Mouse (Mus musculus) right cerebral cortex, postnatal 10 days (tissue): ENCODE measurements around the gene Gm10959.
"Not testable (repeated sequence)": the region's sequence is repeated elsewhere in the genome, so short reads cannot be mapped to it uniquely, and the experiment has no call there.

Experiments
- DNase-seq, 2 experiments: peaks; one replicate each; pipeline ENCODE4 v3.0.0; 2021; ENCODE audit warnings: low spot score in 2 of 2

Gm10959 gene

GRCm38 (mm10) chr3:122919260-122919659 lies at the start of gene Gm10959:
Gene Gm10959 (minus strand): TSS chr3:122919360.
- no peak for DNase-seq

- DNase-seq = no peak
These were observed 49.2 kb upstream of the Gm10959 start for GRCm38 (mm10) chr3:122968391-122968790.

DNA sequence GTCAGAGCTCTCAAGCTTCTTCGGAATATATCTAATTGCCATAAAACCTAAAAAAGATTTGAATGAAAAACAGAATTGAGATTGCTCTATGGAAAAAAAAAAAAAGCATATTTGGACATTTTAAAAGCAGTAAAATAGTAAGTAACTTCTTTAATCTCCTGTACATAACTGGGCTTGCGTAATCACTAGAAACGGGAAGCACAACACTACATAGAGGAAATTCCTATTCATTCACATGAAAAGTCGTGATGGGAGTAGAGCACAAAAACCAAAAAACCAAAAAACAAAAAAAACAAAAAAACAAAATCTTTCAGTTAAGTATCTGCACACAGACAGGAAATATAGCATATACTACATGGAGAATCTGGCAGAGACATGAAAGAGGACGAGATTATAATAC lies 45.1 kb upstream of the Gm10959 start:
- no peak for DNase-seq

DNA sequence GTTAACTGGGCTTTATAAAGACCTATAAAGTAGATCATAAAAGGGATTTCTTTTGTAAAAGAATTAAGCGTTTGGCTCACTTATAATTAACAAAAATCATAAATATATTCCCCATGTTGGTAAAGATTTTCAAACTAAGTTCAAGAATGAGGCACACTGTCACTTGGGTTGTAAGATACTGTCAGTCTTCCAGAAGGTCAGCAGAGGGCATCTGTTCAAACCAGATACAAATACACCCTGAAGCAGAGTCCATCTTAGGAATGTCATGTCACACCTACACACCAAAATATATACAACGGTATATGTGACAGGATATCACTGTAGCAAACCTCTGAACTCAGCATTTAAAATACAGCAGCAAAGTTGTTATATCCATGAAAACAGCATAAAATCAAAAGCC lies 31.0 kb upstream of the Gm10959 start:
- DNase-seq = no peak

- DNase-seq = no peak
These were observed 24.3 kb upstream of the Gm10959 start for GRCm38 (mm10) chr3:122943387-122943890.

- DNase-seq = peak in 1 of 2 experiments; percentile 59
These were observed 20.1 kb upstream of the Gm10959 start for GRCm38 (mm10) chr3:122939215-122939614.

DNA sequence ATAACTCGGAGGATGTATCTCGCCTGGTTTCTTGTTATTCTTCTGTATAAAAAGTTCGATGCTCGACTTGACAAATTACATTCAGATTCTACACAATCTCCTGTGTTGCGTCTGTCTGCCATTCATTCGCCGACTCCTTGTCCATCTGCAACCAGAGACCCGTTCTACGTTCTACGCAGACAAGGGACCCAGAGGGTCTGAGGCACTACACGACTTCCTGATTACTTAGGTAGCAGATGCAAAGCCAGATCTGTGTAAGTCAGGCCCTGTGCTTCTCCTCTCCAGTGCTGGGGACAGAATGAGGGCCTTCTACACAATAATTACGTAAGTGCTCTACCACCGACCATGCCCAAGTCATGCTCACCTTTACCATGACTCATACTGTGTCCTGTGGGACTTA lies 18.0 kb upstream of the Gm10959 start:
- not testable (repeated sequence) for DNase-seq

DNA sequence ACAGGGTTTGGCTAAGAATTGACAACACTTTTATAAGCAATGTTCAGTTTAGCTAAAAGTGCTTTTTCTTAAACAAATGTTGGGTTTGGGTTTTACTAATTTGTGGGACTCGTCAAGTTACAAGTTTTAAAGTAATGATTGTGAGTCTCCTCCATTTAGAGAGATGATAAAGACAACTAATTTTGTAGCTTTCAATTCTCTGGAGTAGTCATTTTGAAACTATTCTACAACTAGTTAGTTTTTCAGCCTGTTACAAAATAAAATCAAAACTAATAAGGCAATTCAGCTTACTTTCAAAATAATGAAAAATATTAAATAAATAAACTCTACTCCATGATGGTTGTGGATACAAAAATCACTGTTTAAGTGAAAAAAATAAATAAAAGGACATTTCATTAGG lies 13.3 kb upstream of the Gm10959 start:
- no peak for DNase-seq

DNA sequence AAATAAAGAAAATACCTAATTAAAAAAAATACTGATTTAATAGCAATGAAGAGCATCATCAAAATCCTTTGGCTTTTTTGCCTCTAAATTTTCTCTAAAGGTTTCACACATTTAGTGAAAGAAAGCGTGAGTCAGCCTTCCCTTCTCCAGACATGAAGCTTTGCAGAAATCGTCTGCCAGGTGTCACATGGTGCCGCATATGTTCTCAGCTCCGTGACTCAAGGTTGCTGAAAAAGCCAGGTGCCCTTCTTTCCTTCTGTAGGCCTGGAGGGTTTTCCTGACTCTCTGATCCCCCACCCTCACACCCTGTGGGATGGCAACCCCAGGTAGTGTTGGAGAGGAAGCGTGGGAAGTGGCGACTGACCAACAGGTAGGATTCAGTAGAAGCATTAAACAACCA lies 10.6 kb upstream of the Gm10959 start:
- DNase-seq = no peak

GRCm38 (mm10) chr3:122924009-122924914 lies 5.1 kb upstream of the Gm10959 start, which contains the start of gene 1810037I17Rik:
Gene 1810037I17Rik (plus strand): TSS chr3:122924203.
- peak; percentile 98 for DNase-seq

DNA sequence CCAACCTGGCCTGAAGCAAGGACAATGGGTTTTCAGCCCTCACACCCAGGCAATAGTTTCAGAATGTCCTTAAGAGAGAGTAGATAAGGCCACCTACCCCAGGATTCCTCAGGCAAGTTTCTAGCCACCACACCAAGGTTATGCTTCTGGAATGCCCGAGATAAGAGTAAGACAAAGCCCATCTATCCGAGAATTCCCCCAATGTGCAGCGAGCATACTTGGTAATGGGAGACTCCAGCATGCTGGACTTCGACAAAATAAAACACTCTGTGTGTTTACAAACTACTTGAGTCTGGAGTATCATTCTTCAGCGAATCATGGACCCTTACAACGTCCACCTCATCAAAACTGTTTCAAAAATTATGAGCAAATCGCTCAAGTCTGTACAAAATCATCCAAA lies 4.0 kb upstream of the Gm10959 start:
- DNase-seq = no peak

DNA sequence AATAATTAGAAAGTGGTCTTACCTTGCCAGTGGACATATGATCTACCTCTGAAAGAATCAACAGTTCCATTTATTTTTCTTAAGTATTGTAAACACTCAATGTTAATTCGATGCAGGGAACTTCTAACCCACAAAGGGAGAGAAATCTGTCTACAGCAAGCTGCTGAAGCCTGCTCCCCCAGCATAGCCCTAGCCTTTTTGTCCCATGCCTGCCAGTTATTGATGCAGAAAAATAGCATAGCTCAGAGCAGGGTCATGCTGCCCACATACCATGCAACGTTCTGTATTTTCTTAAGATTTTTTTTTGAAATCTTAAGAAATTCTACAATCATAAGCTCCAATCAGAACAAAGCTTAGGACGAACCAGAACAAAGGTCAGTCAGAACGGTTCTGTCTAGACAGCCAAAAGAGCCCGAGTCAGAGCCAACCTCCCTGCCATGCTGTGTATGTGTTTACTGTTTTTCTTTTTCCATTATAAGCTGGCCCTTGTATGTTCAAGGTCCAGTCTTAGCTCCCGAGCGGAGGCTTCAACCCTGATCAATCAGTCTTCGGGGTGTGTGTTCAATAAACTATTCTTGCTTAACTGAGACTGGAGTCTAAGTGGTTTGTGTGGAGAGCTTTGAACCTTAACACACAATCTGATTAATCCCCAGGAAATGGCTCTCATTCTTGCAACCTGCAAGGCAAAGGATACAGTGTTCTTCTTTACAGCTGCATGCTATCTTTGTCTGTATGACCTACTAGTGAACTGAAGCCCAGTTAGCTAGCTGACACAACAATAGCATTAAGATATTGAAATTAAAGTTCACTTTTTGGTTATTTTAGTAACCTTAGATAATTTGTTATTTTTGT lies 2.7 kb upstream of the Gm10959 start:
- DNase-seq = no peak

DNA sequence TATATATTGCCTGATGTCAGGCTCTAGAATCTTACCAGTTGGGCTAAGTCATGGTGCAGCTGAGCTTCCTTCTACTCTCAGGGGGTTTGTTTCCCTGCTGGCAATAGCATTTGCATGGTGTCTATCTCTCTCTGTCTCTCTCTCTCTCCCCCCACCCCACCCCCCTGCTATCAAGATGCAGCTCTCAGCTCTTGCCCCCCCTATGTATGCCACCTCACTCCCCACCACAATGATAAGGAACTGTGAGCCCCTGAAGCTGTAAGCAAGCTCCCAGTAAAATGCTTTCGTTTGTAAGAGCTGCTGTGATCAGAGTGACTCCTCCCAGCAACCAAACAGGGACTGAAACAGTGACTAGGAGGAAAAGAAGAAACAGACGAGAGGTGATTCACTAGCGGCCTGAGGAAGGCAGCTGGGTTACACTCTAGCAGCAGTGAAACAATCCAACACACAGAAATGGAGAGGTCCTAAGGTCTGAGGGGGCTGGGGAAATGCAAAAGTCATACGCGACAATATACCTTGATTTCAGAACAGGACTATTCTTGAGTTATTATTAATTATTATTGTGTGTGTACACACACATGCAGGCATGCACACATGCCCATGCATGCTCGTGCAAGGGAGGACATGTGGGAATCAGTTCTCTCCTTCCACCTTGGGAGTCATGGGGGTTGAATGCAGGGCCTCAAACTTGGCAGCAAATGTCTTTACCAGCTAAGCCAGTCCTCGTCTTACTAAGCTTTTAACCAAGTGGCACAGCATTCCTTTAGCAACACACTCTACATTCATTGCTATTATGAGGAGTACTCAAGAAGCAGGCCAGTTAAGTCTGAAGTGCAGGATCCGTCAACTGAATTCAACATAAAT lies 1.6 kb upstream of the Gm10959 start:
- DNase-seq = no peak

DNA sequence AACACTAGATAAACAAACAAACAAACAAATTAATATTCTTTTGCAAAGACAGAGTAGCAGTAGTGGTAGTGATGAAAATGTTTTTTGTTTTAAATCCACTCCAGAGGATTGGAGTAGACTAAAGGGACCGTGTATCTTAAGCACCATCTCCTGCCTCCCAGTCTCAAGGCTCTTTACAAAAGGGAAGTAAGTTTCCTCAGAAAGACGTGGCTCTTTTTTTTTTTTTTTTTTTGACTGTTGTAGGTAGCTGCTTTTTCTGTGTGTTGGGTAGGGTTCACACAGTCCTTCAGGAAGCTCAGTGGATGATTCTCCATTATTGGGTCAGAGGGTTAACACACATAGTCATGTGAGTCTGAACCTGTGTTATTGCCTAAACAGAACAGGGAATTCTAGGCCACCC lies 488 bp downstream of the Gm10959 start:
- DNase-seq = no peak

- no peak for DNase-seq
These were observed 2.9 kb downstream of the Gm10959 start for GRCm38 (mm10) chr3:122916191-122916680.

DNA sequence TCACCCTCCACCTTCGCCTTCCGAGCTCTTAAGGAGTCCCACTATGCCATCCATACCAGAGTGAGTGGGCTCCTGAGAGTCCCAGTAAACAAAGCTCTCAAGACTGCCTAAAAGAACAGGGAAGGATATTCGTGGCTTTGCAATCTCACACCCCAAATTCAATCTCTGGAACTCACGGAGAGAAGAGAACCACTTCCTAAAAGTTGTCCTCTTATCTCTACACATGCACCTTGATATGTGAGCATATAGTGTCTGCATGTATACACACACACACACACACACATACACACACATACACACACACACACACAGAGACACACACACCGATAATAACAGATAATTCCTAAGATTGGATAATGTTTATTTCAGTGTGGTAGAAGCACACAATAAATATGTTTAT lies 3.7 kb downstream of the Gm10959 start:
- no peak for DNase-seq

DNA sequence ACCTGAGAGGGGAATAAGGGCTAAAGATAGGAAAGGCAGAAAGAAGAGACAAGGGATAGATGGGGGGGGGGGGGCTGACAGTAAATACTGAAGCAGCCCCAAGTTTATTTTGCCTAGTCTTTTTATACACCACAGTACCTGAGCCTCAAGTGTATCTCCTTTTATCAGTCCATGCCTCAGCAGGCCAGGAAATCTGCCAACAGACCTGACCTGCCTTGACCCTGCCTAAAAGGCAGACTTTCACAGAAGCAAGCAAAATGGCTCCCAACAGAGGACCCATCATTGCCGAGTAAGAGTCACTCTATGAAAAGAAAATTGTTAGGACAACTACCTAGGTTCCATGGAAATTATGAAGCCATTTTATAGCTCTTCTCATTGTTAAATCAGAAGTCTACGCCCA lies 11.3 kb downstream of the Gm10959 start:
- no peak for DNase-seq

DNA sequence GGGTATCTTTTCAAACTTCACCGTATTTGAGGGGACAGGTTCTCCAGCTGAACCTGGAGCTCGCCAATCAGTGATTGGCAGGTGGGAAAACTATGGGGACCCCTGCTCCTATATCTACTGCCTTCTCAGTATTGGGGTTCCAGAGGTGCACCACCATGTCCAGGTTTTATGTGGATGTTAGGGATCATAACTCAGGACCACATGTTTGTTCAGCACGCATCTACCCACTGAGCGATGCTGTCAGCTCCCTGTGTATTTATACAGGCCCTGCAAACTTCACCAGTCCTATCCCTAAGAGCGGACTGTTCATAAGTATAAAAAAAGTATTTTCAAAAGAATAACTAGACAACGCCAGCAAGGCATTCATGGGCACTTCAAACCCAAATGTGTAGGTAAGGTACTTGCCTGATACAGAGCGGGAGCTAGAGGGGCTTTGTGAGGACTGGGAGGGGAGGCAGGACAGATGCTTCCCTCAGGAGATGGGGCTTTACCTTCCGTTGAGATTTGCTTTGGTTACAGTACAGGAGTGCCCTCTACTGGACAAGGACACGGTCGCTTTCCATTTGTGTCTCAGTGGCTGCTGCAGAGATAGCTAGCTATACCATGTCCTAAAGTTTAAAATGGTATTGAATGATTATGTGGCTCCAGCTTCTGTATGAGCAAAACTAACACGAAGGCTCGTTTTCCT lies 15.3 kb downstream of the Gm10959 start:
- DNase-seq = peak; percentile 63 to 68

DNA sequence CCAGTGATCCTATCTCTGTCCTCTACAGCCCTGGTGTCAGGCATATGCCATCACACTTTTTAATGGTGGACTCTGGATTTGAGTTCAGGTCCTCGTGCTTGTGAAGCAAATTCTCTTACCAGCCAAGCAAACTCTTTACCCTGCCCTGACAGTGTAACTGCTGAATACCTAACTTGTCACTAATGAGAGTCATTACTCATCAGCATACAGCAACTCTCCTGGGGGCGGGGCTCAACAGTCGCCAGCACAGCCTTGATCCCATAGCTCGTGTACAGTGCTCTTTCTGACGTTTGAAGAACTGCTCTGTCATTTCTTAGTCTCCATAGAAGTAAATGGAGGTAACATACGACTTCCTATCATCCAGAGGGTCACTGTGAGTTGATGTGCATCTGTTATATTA lies 20.9 kb downstream of the Gm10959 start:
- no peak for DNase-seq

DNA sequence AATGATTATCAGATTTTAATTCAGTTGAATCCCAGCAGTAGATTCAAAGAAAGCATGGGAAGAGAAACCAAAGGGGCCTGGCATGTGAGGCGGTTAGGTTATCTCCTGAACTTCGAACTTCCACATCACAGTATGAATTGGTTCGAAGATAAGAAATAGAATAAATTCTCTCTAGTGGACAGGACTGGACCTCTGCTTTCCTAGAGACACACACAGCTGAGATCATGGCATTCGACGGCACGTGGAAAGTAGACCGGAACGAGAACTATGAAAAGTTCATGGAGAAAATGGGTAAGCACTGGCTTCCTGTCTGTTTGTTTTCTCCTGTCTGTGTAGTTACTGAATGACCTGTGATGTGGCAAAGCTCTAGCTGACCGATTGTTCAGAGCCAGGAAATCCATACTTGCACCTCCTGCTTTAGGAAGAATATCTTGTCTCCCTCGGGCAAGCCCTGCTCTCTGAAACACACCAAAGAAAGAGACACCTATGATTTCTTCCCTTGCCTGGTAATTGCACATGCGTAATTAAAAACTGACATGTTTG lies 23.9 kb downstream of the Gm10959 start:
- no peak for DNase-seq
